Mouse (Mus musculus) cortical plate, adult 2 months (tissue): ENCODE measurements around the gene Spata17. TPM values are rescaled to one million over a fixed set of nuclear protein-coding genes. Genes with fewer than 3 reads are reported as not detected.

Source experiments
- H3K27ac ChIP-seq: fragments of 200-500 bp; 2 replicates; pipeline ENCODE4 v1.5.1; 2012; ENCODE audit warnings: low read length, control low read depth, inconsistent platforms; ENCODE audit not compliant: insufficient read depth
- H3K4me1 ChIP-seq: fragments of 200-500 bp; 2 replicates; pipeline ENCODE4 v1.6.1; 2011; ENCODE audit warnings: low read length; ENCODE audit not compliant: control insufficient read depth, insufficient read depth
- H3K4me3 ChIP-seq: fragments of 200-500 bp; 2 replicates; pipeline ENCODE4 v1.5.1; 2011; ENCODE audit warnings: mild to moderate bottlenecking, low read length, control low read depth; ENCODE audit not compliant: insufficient read depth
- CTCF ChIP-seq: fragments of 200-500 bp; IDR thresholded peaks from 2 replicates; pipeline ENCODE4 v1.5.1; 2011; ENCODE audit warnings: mild to moderate bottlenecking, control low read depth, low read length; ENCODE audit not compliant: insufficient read depth; ENCODE audit errors: extremely low read depth
- POLR2A ChIP-seq: fragments of 200-500 bp; IDR thresholded peaks from 2 replicates; pipeline ENCODE4 v1.6.1; 2011; ENCODE audit warnings: mild to moderate bottlenecking, low read length, control low read depth; ENCODE audit not compliant: insufficient read depth; ENCODE audit errors: extremely low read depth
- polyA plus RNA-seq: library from polyadenylated mRNA; depleted of rRNA; stranded (reverse); fragments of >200 nt; gene quantifications from 2 replicates; pipeline ENCODE4 v1.2.3, GENCODE M21; 2012; rRNA removed

Gene Spata17
- polyA plus RNA-seq, 1 experiment = 0.71 TPM

GRCm38 (mm10) chr1:187010071-187010470, 205.2 kb downstream of the Spata17 start:
- Histone ChIP-seq H3K4me1 (no peaks in the 10 kb centered on the region), H3K27ac (no peak overlapping the region), H3K4me3 (no peak overlapping the region)
- no peak for TF ChIP-seq POLR2A
- TF ChIP-seq CTCF = no peak

- H3K27ac ChIP-seq = no peak overlapping the region
- H3K4me1 ChIP-seq = no peaks in the 10 kb centered on the region
- no peak overlapping the region for H3K4me3 ChIP-seq
- TF ChIP-seq POLR2A = no peak
- TF ChIP-seq CTCF = no peak
Measured at GRCm38 (mm10) chr1:187008236-187008635, 207.0 kb downstream of the Spata17 start.

GRCm38 (mm10) chr1:187006227-187006925, 208.9 kb downstream of the Spata17 start:
- TF ChIP-seq CTCF = no peak
- TF ChIP-seq POLR2A = no peak
- H3K27ac ChIP-seq = no peak overlapping the region
- no peak overlapping the region for H3K4me3 ChIP-seq
- no peaks in the 10 kb centered on the region for H3K4me1 ChIP-seq

- TF ChIP-seq CTCF = no peak
- TF ChIP-seq POLR2A = no peak
- H3K27ac ChIP-seq = no peak overlapping the region
- no peaks in the 10 kb centered on the region for H3K4me1 ChIP-seq
- H3K4me3 ChIP-seq = no peak overlapping the region
Measured at GRCm38 (mm10) chr1:187004306-187004705, 211.0 kb downstream of the Spata17 start.

GRCm38 (mm10) chr1:187003441-187003861, 211.8 kb downstream of the Spata17 start:
- no peak for TF ChIP-seq CTCF
- TF ChIP-seq POLR2A = no peak

GRCm38 (mm10) chr1:186997596-186998304, 217.5 kb downstream of the Spata17 start:
- no peak overlapping the region for H3K27ac ChIP-seq
- no peaks in the 10 kb centered on the region for H3K4me1 ChIP-seq
- TF ChIP-seq POLR2A (no peak), CTCF (no peak)
- no peak overlapping the region for H3K4me3 ChIP-seq

More at GRCm38 (mm10) chr1:187003441-187003861, 211.8 kb downstream of the Spata17 start:
- no peaks in the 10 kb centered on the region for H3K4me1 ChIP-seq
- H3K27ac ChIP-seq = no peak overlapping the region
- H3K4me3 ChIP-seq = no peak overlapping the region

Other genes starting within 250 kb of the Spata17 start
- gene D1Pas1, start 248.0 kb downstream of the Spata17 start, polyA plus RNA-seq = not detected in 2 replicates
- gene Gpatch2, start within 50 bp of the Spata17 start, polyA plus RNA-seq = 14.5 and 15.1 TPM in 2 replicates